Mouse (Mus musculus) T-helper 1 cell (primary cell): ENCODE measurements around the gene Fgg.

ENCODE experiments used
- in situ Hi-C: fragments of 300-600 bp; cut with MboI, MseI; formaldehyde crosslinking; loops from one replicate; pipeline ENCODE4 v1.15.1; 2025; ENCODE audit warnings: high pct_unique_total_duplicates

The Fgg gene

GRCm38 (mm10) chr3:83007557-83007956, at the start of gene Fgg:
Gene Fgg (plus strand): TSS chr3:83007724.
- in situ Hi-C loops: loop anchor here (5.0 kb wide), 1 partner anchor 35 kb away; no protein-coding TSS in a partner anchor

GRCm38 (mm10) chr3:82971046-82971445, 36.5 kb upstream of the Fgg start:
- in situ Hi-C loops: no loop called here

- in situ Hi-C loops: no loop called here
These were observed 26.7 kb upstream of the Fgg start for GRCm38 (mm10) chr3:82980818-82981217.

DNA sequence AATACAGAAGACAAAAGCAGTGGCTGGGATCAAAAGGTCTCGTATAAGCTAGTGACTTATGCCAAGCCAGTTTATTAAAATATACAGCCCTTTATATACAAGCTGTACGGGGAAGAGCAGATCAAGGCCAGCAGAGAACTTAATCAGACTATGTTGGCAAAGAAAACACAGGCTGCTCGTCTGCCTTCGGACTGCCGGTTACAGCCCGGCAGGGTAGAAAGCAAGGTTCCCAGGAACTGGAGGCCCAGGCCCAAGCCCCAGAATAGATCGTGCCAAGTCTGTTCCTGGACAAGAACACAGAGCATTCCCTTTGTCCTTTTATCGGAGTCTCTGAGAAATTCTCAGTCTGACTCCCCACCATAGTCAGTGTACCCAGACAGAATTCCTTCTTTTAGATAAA, 25.7 kb upstream of the Fgg start:
- in situ Hi-C loops: no loop called here

DNA sequence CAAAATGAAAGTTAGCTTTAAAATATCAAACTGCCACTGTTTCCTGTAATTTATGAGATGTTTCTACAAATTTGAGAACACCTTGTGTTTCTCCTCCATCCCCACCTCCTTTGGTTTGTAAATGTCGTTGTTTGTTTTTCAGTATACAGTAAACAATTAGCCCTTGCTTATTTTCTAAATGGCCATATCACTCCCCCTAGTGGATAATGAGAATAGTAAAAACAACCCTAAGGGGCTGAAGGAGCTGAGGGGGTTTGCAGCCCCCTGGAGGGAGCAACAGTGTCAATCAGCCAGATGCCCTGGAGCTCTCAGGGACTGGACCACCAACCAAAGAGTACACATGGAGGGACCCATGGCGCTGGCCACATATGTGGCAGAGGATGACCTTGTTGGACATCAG, 22.7 kb upstream of the Fgg start:
- in situ Hi-C loops: no loop called here

GRCm38 (mm10) chr3:82991963-82992362, 15.6 kb upstream of the Fgg start:
- in situ Hi-C loops: no loop called here

GRCm38 (mm10) chr3:82992956-82993355, 14.6 kb upstream of the Fgg start:
- in situ Hi-C loops: no loop called here

GRCm38 (mm10) chr3:82995368-82995767, 12.2 kb upstream of the Fgg start:
- in situ Hi-C loops: loop anchor here (5.0 kb wide), 1 partner anchor 277 kb away; no protein-coding TSS in a partner anchor

DNA sequence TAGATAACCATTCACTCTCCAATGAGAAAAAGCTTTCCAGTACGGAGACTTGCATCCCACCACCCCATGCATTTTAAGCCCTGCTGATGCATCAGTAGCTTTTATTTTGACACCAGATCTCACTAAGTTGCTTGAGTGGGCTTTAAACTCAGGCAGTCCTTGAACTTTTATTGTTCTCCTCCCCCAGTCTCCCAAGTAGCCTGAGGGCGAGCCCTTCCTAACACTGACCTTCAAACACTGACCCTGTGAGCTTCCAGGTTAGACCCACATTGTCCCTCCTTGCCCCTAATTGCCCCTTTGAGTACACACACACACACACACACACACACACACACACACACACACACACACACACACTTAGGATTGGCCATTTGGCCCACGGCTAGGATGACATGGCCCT, 10.9 kb upstream of the Fgg start:
- in situ Hi-C loops: loop anchor here (5.0 kb wide), 1 partner anchor 276 kb away; no protein-coding TSS in a partner anchor

- in situ Hi-C loops: loop anchor here (5.0 kb wide), 1 partner anchor 273 kb away; no protein-coding TSS in a partner anchor
These were observed 8.6 kb upstream of the Fgg start for GRCm38 (mm10) chr3:82998772-82999463.

DNA sequence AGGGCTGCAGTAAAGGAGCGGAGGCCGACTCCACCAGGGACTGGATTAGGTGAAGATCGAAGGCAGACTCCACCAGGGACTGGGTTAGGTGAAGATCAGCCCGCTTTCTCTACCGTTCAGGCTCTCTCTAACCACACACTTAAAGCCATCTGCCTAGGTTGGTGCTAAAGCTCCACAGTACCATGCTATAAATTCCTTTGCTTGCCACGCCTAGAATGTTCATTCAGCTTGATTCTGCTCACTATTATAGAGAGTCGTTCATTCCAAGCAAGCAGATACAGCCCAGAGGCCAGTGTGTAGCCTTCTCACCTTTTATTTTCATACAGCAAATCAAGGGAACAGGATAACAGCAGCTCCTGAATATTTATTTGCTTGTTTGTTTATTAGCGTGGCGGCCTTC, 7.5 kb upstream of the Fgg start:
- in situ Hi-C loops: loop anchor here (5.0 kb wide), 2 partner anchors 82 to 272 kb away; no protein-coding TSS in a partner anchor

- in situ Hi-C loops: loop anchor here (5.0 kb wide), 1 partner anchor 80 kb away; no protein-coding TSS in a partner anchor
These were observed 5.3 kb upstream of the Fgg start for GRCm38 (mm10) chr3:83002191-83002590.

GRCm38 (mm10) chr3:83003068-83003467, 4.5 kb upstream of the Fgg start:
- in situ Hi-C loops: loop anchor here (5.0 kb wide), 1 partner anchor 79 kb away; no protein-coding TSS in a partner anchor

GRCm38 (mm10) chr3:83004801-83005200, 2.7 kb upstream of the Fgg start:
- in situ Hi-C loops: loop anchor here (5.0 kb wide), 2 partner anchors 38 to 78 kb away; no protein-coding TSS in a partner anchor

DNA sequence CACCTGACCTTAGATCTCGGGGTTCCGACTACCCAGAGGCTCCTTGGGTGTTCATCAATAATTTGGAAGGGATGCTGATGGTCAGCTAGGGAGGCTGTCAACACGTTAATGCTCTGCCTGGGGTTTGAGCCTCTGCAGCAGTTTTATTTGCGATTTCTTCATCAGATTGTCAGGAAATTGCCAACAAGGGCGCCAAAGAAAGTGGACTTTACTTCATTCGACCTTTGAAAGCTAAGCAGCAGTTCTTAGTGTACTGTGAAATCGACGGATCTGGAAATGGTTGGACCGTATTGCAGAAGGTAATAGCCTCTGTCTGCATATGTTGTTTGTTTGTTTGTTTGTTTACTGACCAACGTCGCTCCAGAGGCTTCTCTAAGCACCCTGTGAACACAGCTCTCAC, 2.8 kb downstream of the Fgg start:
- in situ Hi-C loops: no loop called here

DNA sequence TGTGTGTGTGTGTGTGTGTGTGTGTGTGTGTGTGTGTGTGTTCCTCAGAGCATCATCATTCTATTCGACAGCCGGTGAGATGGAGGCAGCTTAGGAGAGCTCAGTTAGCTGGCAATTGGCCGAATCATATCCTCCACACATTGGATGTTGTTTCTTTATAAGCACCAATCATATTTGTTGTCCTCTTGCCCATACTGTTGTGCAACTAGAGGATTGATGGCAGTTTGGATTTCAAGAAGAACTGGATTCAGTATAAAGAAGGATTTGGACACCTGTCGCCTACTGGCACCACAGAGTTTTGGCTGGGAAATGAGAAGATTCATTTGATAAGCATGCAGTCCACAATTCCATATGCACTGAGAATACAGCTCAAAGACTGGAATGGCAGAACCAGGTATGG, 3.6 kb downstream of the Fgg start:
- in situ Hi-C loops: no loop called here

DNA sequence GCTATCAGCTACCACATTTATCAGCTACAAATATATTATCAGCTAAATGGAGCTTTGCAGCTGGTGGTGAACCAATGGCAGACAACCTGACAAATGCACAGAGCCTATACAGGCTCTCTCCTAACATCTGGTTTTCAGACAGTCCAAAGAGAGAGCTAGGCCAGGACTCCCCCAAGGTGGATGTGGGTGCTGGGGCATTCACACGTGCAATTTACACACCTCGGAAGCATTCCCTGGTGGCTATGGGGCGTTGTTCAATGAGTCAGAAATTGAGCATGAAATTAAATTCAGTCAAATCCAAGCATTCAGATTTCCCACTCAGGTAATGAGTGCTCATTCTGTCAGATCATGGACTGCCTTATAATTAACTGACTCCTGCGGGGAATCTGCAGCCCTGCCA, 4.0 kb downstream of the Fgg start:
- in situ Hi-C loops: no loop called here

DNA sequence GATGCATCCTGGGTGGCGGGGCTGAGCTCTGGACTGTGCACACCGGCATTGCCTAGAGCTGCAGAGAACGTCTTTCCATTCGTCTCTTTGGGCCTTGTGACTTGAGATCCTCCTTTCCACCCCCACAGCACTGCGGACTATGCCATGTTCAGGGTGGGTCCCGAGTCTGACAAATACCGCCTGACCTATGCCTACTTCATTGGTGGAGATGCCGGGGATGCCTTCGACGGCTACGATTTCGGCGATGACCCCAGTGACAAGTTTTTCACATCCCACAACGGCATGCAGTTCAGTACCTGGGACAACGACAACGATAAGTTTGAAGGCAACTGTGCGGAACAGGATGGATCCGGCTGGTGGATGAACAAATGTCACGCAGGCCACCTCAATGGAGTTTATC, 5.1 kb downstream of the Fgg start:
- in situ Hi-C loops: no loop called here

- in situ Hi-C loops: no loop called here
These were observed 6.4 kb downstream of the Fgg start for GRCm38 (mm10) chr3:83013951-83014350.

DNA sequence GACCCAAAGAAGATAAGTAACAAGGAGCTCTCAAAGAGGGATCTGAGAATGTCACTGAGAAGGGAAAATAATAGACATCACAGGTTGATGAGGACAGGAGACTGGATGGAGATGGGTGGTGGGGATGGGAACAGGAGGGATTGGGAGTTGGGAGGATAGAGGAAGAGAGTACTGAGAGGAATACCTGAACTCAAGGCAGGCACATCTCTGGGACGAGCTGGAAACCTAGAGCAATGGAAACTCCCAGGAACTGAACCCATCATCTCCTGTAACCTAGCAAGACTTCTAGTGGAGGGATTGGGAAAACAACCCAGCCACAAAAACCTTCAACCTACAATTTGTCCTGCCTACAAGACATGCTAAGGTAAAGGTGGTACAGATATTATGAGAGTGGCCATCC, 8.7 kb downstream of the Fgg start:
- in situ Hi-C loops: no loop called here

DNA sequence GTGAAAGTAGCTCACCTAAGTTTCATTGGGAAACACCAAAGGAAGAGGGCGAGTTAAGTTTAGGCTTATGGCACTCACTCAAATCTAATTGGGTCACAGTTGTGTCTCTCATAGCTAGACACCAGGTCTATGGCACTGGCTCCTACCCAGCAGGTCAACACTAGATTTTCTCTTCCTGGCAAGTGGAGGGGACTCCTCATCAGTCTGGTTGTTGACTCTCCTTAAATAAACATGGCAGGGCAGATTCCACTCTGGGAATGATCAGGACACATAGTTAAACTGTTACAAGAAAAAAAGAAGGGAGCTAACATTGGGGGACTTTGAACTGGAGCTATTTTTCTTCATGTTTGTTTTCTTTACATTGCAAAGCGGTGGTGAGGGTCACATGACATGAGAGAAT, 12.9 kb downstream of the Fgg start:
- in situ Hi-C loops: no loop called here

GRCm38 (mm10) chr3:83021176-83021575, 13.7 kb downstream of the Fgg start:
- in situ Hi-C loops: no loop called here

DNA sequence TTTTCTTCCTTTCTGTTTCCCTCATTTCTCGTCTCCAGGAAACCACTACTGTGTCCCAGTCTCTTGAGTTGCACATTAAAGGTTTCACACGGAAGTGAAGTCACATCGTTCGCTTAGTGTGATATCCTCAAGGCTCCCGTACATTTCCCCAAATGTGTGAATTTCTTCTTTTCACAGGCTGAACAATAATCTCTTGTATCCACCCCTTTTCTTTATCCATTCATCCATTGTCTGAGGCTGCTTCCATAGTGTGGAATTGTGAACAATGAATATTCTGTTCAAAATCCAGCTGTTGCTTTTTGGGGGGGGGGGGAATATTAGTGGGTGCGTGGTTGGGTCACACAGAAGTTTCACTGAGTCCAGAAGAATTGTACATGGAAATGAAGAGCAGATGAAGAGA, 17.5 kb downstream of the Fgg start:
- in situ Hi-C loops: no loop called here
